Mouse (Mus musculus) midbrain, embryonic 11.5 days (tissue): Measurements from ENCODE around the gene Frmd4b. TPM values are rescaled to one million over a fixed set of nuclear protein-coding genes. Genes with fewer than 3 reads are reported as not detected.
"Not testable (repeated sequence)": the region's sequence is repeated elsewhere in the genome, so short reads cannot be mapped to it uniquely, and the experiment has no call there.

Experiments used
- ATAC-seq: fragments of 200-750 bp; cut with Nextera tagmentation; 2 replicates; pipeline ENCODE4 v1.8.0; 2017; ENCODE audit warnings: moderate TSS enrichment, moderate library complexity; ENCODE audit not compliant: low FRiP score
- DNase-seq: peaks from one replicate; pipeline ENCODE4 v3.0.0; 2015; ENCODE audit warnings: low spot score; ENCODE audit errors: missing footprints
- H3K27ac ChIP-seq: fragments of 300-500 bp; sonication (generic); 2 replicates; pipeline ENCODE4 v1.5.1; 2014; ENCODE audit warnings: low read depth, low read length
- H3K27me3 ChIP-seq: fragments of 300-500 bp; sonication (generic); 2 replicates; pipeline ENCODE4 v1.6.1; 2014; ENCODE audit warnings: mild to moderate bottlenecking, low read length, moderate library complexity, mixed read lengths; ENCODE audit not compliant: control insufficient read depth, insufficient read depth
- H3K36me3 ChIP-seq: fragments of 300-500 bp; sonication (generic); 2 replicates; pipeline ENCODE4 v1.6.1; 2014; ENCODE audit warnings: mild to moderate bottlenecking, low read length, moderate library complexity, mixed read lengths; ENCODE audit not compliant: control insufficient read depth, insufficient read depth
- H3K4me1 ChIP-seq: fragments of 300-500 bp; sonication (generic); 2 replicates; pipeline ENCODE4 v1.6.1; 2014; ENCODE audit warnings: low read length; ENCODE audit not compliant: control insufficient read depth, insufficient read depth
- H3K4me2 ChIP-seq: fragments of 300-500 bp; sonication (generic); 2 replicates; pipeline ENCODE4 v1.6.1; 2014; ENCODE audit warnings: mild to moderate bottlenecking, moderate library complexity
- H3K4me3 ChIP-seq: fragments of 300-500 bp; sonication (generic); 2 replicates; pipeline ENCODE4 v1.5.1; 2014; ENCODE audit warnings: low read depth, low read length
- H3K9ac ChIP-seq: fragments of 300-500 bp; sonication (generic); 2 replicates; pipeline ENCODE4 v1.6.1; 2014; ENCODE audit warnings: low read length
- H3K9me3 ChIP-seq: fragments of 300-500 bp; sonication (generic); 2 replicates; pipeline ENCODE4 v1.6.1; 2016; ENCODE audit warnings: low read length; ENCODE audit not compliant: control insufficient read depth
- WGBS: fragments of 180-500 bp; shearing (Covaris S2); extraction: QIAGEN DNeasy Blood & Tissue Kit; methylation state at CpG from one replicate; pipeline ENCODE4 v1.1.7; 2014; 5-methylcytosine and 5-hydroxymethylcytosine counted together
- polyA plus RNA-seq: library from polyadenylated mRNA; unstranded; fragments of >200 nt; fragmentation: Nextera tagmentation; extraction: Ambion mirVana; gene quantifications from 2 replicates; pipeline ENCODE4 v1.2.1, GENCODE M21; 2014

Gene Frmd4b
- polyA plus RNA-seq, 1 experiment from 2014 or later, result 31.9 TPM

- Histone ChIP-seq H3K4me2 (no peak overlapping the region), H3K36me3 (no peaks in the 10 kb centered on the region), H3K9ac (no peak overlapping the region), H3K4me3 (no peak overlapping the region), H3K9me3 (no peaks in the 10 kb centered on the region), H3K4me1 (no peaks in the 10 kb centered on the region), H3K27ac (no peak overlapping the region), H3K27me3 (no peaks in the 10 kb centered on the region)
- DNase-seq (peak; percentile 33), ATAC-seq (no peak)
- 61% methylated on average over 4 of the region's 4 CpGs for WGBS
Observed at GRCm38 (mm10) chr6:97381275-97381674, 236.1 kb downstream of the Frmd4b start.

DNA sequence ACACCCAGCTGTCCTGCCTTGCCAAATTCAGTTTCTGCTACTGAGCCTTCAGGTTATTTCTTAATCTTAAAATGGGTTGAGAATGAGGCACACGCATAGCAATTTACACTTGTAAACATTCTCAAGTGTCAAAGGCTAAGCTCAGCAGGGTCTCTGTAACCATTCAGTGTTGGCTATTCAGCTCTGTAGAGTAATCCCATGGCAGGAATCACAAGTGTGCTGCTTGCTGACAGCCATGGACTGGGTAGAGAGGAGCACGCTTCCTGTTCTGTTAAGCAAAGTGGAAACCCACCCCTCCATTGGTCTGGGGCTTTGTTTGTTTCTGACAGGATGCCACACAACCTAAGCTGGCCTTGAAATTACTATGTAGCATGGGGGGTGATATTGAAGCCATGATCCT is 246.4 kb downstream of the Frmd4b start:
- Histone ChIP-seq H3K9me3 (no peaks in the 10 kb centered on the region), H3K27ac (no peak overlapping the region), H3K9ac (no peak overlapping the region), H3K4me2 (no peak overlapping the region), H3K36me3 (no peaks in the 10 kb centered on the region), H3K4me3 (no peak overlapping the region), H3K4me1 (peaks cover 3% of the 10 kb centered on the region), H3K27me3 (no peaks in the 10 kb centered on the region)
- ATAC-seq, result no peak
- DNase-seq, result no peak
- 29% methylated on average over 2 of the region's 2 CpGs for WGBS

DNA sequence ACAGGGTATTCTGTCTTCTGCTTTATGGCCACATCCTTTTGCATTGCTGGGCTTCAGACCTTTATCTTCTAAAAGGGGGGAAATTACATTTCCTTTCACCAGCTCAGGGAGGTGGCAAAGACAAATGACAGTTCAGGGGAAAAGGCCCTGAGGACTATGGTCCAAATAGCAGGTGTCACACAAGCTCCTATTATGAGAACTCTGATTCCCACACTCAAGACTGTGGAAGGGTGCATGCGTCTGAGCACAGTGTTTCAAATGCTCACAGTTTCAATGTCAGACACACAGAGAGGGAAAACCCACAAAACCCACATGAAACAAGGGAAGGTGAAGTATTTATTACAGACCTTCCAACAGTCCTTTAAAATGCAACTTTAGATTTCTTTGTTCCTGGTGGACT is 246.9 kb downstream of the Frmd4b start:
- DNase-seq, result no peak
- Histone ChIP-seq H3K27me3 (no peaks in the 10 kb centered on the region), H3K9ac (no peak overlapping the region), H3K4me1 (peaks cover 3% of the 10 kb centered on the region), H3K27ac (no peak overlapping the region), H3K9me3 (no peaks in the 10 kb centered on the region), H3K4me3 (no peak overlapping the region), H3K36me3 (no peaks in the 10 kb centered on the region), H3K4me2 (no peak overlapping the region)
- 88% methylated on average over 1 of the region's 1 CpGs for WGBS
- ATAC-seq, result no peak

- Histone ChIP-seq H3K9me3 (no peaks in the 10 kb centered on the region), H3K27ac (no peak overlapping the region), H3K4me2 (no peak overlapping the region), H3K27me3 (no peaks in the 10 kb centered on the region), H3K9ac (no peak overlapping the region), H3K4me3 (no peak overlapping the region), H3K36me3 (no peaks in the 10 kb centered on the region), H3K4me1 (no peaks in the 10 kb centered on the region)
- WGBS, result 76% methylated on average over 2 of the region's 2 CpGs
- peak; percentile 74 for DNase-seq
- ATAC-seq, result no peak
Observed at GRCm38 (mm10) chr6:97363846-97364245, 253.5 kb downstream of the Frmd4b start.

GRCm38 (mm10) chr6:97357606-97358005 is 259.7 kb downstream of the Frmd4b start:
- not testable (repeated sequence) for H3K9me3 ChIP-seq, DNase-seq, ATAC-seq, H3K9ac ChIP-seq, H3K4me3 ChIP-seq, H3K27me3 ChIP-seq, H3K36me3 ChIP-seq, H3K4me2 ChIP-seq, H3K27ac ChIP-seq
- H3K4me1 ChIP-seq, result peaks cover 29% of the 10 kb centered on the region
- WGBS, result 95% methylated on average over 2 of the region's 4 CpGs

DNA sequence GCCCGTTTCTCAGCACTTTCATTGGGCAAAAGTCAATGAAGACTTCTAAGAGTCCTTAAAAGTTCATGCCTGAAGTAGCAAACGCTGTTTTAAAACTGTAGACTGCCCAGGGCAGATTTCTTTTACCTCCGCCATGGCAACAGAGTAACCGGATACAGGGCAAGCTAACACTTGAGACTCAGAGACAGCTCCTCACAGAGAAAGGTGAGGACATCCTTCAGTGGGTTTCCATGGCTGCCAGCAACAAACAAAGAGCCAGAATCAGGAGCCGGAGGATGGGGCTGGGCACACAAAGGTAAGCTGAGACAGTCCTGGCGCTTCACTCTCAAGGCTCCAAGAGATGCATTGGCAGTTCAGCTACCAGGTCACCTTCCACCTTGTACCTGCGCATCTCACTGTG is 260.7 kb downstream of the Frmd4b start:
- WGBS, result 50% methylated on average over 7 of the region's 7 CpGs
- Histone ChIP-seq H3K27ac (no peak overlapping the region), H3K36me3 (no peaks in the 10 kb centered on the region), H3K4me3 (no peak overlapping the region), H3K4me2 (no peak overlapping the region), H3K4me1 (peaks cover 39% of the 10 kb centered on the region), H3K27me3 (peaks cover 3% of the 10 kb centered on the region; the same call in 1 of the 2 replicates), H3K9ac (no peak overlapping the region), H3K9me3 (no peaks in the 10 kb centered on the region)
- DNase-seq, result no peak
- ATAC-seq, result no peak

DNA sequence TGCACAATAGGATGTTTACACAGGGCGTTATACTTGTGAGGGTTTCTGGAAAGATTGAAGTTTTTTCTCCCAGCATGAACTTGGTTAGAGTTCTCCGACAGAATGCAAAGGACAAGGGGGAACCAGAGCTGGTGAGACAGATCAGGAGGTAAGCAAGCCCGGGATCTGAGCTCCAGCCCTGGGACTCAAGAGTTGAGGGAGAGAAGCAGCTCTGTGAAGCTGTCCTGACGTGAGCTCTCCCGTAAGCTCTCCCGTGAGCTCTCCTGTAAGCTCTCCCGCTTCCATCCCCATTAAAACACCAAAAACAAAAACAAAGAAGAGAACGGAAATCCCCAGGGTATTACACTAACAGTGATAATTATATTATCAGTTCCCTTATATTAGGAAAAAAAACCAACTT is 262.2 kb downstream of the Frmd4b start:
- DNase-seq (peak; percentile 90), ATAC-seq (no peak)
- Histone ChIP-seq H3K27ac (no peak overlapping the region), H3K4me3 (no peak overlapping the region), H3K9ac (no peak overlapping the region), H3K27me3 (peaks cover 3% of the 10 kb centered on the region; the same call in 1 of the 2 replicates), H3K9me3 (no peaks in the 10 kb centered on the region), H3K4me2 (peak overlapping the region; percentile 18; the same call in 1 of the 2 replicates), H3K36me3 (no peaks in the 10 kb centered on the region), H3K4me1 (peaks cover 41% of the 10 kb centered on the region)
- WGBS, result 4% methylated on average over 8 of the region's 8 CpGs

DNA sequence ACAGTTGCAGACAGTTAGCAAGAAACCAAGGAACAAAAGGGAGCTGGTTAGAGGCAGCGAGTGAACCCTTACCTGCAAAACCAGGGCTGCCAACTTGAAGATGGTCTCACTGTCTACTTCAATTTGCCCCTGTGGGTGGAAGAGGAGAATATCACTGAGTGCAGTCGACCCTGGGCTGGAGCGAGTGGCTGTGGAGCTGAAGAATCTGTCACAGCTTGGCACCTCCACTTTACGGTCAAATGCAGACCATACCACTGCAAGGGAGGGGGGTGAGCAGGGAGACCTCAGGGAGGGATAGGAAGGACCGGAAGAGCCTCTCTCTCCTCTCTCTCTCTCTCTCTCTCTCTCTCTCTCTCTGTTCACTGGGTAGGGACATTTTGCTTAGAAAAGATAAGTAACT is 263.4 kb downstream of the Frmd4b start:
- no peak overlapping the region; the same call in 1 of the 2 replicates for H3K27ac ChIP-seq
- H3K9ac ChIP-seq, result peak overlapping the region; percentile 38
- H3K4me1 ChIP-seq, result peaks cover 48% of the 10 kb centered on the region
- H3K36me3 ChIP-seq, result no peaks in the 10 kb centered on the region
- DNase-seq (peak; percentile 92), ATAC-seq (peak; percentile 40)
- WGBS, result 3% methylated on average over 5 of the region's 5 CpGs
- H3K27me3 ChIP-seq, result peaks cover 3% of the 10 kb centered on the region
- peak overlapping the region; percentile 38 for H3K4me2 ChIP-seq
- no peaks in the 10 kb centered on the region for H3K9me3 ChIP-seq
- H3K4me3 ChIP-seq, result peak overlapping the region; percentile 25

- peak overlapping the region; percentile 25 for H3K4me3 ChIP-seq
Observed at GRCm38 (mm10) chr6:97353371-97353770, 264.0 kb downstream of the Frmd4b start.

More at GRCm38 (mm10) chr6:97353371-97353770, 264.0 kb downstream of the Frmd4b start:
- no peak for DNase-seq
- no peak overlapping the region; the same call in 1 of the 2 replicates for H3K27ac ChIP-seq
- H3K9ac ChIP-seq, result peak overlapping the region; percentile 38
- peak overlapping the region; percentile 38 for H3K4me2 ChIP-seq
- peaks cover 48% of the 10 kb centered on the region for H3K4me1 ChIP-seq
- no peaks in the 10 kb centered on the region for H3K9me3 ChIP-seq
- no peaks in the 10 kb centered on the region for H3K36me3 ChIP-seq
- no peak for ATAC-seq
- peaks cover 3% of the 10 kb centered on the region for H3K27me3 ChIP-seq
- WGBS, result 38% methylated on average over 6 of the region's 6 CpGs
